Mouse (Mus musculus) layer of hippocampus, adult 8-10 months (tissue): ENCODE measurements at regions not wholly inside any gene's neighbourhood (a gene's known extent, or its start where the extent isn't known, plus 50 kb on each side); places are given as distances from the start of the nearest gene placed in this dataset.
A peak's percentile ranks its signal among the peaks of the same experiment; 100 is the strongest.

ENCODE experiments used
- DNase-seq, 2 experiments: peaks; one replicate each; pipeline ENCODE4 v3.0.0; 2022; ENCODE audit warnings: low spot score in 2 of 2

DNA sequence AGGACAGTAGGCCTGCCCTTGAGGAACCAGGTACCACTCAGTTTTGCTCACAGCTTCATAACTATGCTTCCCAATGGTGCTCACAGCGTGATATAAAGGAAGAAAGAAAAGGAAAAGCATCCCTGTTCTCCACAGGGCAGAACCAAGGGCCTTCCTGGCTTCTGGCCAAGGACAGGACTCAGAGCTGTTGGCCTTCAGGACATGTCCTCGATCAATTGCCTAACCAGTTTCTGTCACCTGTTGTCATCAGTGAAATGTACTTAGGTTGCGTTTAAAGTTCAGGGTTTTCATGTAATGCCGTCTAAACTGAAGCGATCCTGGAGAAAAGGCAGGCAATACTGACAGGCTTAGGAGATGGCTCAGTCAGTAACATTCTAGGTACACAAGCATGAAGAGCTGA lies 232.9 kb downstream of the Csl start:
- no peak for DNase-seq

DNA sequence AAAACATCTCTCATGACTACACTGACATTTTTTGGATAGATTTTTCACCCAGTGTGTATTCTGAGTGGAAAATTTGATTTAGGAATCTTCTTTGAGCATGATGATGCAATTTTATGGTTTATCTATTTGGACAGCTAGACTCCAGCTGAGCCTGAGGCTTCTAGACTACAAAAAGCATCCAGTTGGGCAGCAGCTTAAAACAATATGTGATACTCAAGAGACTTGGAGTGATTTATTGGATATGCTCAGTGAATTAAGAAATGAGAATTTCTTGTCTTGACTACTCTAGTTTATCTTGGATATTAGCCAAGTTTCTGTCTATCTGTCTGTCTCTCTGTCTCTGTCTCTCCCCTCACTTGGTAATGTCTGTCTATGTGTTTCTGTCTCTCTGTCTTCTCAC lies 228.4 kb downstream of the Csl start:
- no peak for DNase-seq

DNA sequence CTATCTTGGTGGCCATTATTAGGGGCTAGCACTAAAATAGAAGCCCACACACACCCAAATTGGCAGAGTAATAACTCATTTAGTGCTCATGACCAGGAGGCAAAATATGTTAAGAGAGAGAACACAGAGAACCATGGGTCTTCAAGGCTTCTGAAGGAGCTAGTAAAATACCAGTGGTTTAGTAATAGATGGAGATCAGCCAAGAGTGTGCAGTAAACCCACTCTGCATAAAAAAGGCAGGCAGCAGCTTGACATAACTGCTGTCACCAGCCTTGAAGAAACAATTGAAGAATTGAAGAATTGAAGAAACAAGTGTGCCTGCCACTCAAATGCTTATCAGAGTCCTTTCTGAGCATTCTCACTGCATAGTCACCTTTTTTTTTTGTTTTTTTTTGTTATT lies 227.9 kb downstream of the Csl start:
- no peak for DNase-seq

- no peak for DNase-seq
Observed at GRCm38 (mm10) chr10:99531992-99532391, 227.5 kb downstream of the Csl start.

- DNase-seq, result peak in 1 of 2 experiments; percentile 18
Observed at GRCm38 (mm10) chr10:99532697-99533119, 226.8 kb downstream of the Csl start.

- no peak for DNase-seq
Observed at GRCm38 (mm10) chr10:99533468-99533867, 226.0 kb downstream of the Csl start.

GRCm38 (mm10) chr10:99534237-99534636 lies 225.2 kb downstream of the Csl start:
- DNase-seq, result no peak

DNA sequence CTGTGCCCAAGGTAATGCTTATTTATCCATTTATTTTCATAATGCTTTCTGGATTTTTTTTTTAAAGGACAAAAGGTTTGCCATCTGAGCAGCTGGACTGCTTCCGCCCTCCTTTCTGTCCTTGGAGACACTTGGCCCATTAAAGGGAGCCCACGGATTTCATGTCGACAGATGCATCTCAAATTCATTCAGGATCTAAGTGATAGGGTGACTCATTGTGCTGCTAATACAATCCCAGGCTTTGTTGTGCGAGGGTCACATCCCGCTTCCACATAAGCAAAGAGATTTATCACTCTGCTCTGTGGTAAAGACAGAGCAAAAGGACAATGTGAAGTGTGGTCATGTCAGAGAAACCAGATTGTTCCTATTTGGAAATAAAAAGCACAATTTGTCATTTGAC lies 220.8 kb downstream of the Csl start:
- no peak for DNase-seq

- DNase-seq, result no peak
Observed at GRCm38 (mm10) chr10:99552373-99552772, 207.1 kb downstream of the Csl start.

- DNase-seq, result peak; percentile 54 to 63
Observed at GRCm38 (mm10) chr10:99552836-99553540, 206.5 kb downstream of the Csl start.

- no peak for DNase-seq
Observed at GRCm38 (mm10) chr10:99555021-99555420, 204.4 kb downstream of the Csl start.

DNA sequence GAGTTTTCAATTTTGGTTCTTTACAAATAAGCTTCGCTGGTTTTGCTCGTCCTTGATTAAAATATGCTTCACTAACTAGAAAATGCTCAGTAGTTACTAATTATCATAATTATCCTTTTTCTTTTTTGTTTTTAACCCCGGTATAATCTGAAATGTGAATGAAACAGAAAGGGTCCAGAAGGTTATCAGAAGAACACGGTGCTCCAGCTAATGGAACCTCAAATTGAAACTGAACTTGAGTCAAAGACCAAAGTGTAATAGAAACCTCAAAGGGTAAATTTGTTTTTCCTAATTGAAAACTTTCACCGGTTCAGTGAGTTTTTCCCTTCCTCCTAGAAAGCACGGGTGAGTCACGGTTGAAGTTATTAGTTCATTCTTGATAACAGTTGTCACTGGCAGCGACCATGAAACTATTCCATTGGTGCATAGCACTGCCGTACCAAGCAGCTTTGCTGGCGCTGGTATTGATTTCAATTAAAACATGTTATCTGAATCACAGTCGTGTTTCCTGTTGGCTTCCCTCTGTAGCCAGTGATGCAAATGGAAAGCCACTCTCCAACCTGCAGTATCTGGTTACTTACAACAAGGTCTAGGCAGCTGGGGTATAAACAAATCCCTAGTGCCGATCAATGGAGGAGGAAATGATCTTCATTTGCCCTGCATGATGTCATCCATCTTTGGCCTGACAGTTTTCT lies 203.7 kb downstream of the Csl start:
- no peak for DNase-seq

DNA sequence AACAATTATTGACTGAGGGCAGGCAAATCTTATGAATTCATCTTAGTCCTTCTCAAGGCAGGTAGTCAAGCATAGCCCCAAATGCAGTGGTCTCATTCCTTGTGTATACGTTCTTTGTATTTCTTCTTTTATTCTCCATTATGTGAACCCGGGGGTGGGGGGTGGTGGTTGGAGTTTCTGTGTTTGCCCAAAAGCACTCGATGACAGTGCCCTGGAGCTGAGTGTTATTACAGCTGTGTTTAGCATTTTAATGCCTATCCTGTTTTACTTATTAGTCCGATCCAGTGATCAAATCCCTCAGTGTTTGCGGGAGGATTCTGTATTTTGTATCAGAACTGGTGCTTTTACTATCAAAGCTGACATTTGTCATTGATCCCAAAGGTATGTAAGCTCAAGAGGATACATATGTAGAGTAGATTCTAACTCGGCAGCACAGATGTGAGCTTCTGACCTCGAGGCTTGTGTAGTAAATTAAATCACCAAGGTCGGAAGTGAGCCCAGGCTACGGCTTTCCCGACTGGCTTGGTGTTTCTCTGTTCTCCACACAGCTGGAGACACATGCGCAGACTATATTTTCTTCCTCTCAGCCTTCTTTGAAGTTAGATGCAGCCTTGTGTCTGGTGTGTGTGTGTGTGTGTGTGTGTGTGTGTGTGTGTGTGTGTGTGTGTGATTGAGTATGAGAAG lies 203.0 kb downstream of the Csl start:
- no peak for DNase-seq

GRCm38 (mm10) chr10:99558656-99559055 lies 200.8 kb downstream of the Csl start:
- no peak for DNase-seq

DNA sequence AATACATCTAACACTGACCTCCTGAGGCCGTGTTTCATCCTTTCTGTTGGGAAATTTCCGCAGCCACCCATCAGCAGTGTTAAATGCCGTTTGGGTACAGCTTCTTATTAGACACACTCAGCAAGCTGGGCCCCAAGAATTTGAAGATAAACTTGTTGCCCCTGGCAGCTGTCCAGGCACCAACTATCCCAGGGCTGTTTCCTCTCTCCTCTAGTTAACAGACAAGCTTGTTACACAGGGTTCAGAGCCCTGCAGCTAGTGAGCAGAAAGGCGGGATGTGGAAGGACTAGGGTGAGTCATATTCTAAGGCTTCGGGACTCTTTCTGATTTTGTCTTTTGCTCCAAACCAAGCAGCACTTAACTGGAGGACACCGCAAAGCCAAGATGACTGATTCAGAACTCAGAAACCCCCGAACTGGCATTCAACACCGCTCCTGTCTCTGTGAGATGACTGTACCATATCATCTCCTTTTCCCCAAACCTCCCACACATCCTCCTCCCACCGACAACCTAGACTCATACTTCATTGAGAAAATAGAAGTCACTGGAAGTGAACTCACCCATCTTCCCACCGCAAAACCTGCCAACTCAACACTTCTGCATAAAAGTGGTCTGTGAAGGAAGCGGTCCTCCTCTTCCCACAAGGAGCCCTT lies 198.2 kb downstream of the Csl start:
- DNase-seq, result no peak

- no peak for DNase-seq
Observed at GRCm38 (mm10) chr10:99564605-99565004, 194.9 kb downstream of the Csl start.

GRCm38 (mm10) chr10:99568424-99568823 lies 191.0 kb downstream of the Csl start:
- no peak for DNase-seq

GRCm38 (mm10) chr10:99570190-99570589 lies 189.3 kb downstream of the Csl start:
- peak in 1 of 2 experiments; percentile 11 for DNase-seq

DNA sequence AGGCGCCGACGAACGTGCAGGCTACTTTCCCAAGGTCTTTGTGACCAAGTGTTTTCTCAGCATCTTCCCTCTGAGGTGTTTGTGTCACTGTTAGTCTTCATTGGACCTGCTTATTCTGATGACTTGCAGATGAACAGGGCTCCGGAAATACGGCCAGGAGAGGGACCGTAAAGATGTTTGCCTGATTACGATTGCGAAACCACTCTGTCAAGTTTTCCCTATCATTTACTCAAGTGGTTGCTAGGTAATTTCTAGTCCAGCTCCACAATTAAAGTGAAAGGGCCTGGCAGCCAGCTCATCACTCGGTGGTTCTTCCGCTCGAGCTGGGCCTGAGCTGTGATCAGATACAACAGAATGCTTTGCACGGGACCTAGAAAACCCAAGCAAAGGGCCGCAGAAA lies 185.5 kb downstream of the Csl start:
- no peak for DNase-seq

- DNase-seq, result no peak
Observed at GRCm38 (mm10) chr10:99575294-99575693, 184.2 kb downstream of the Csl start.

DNA sequence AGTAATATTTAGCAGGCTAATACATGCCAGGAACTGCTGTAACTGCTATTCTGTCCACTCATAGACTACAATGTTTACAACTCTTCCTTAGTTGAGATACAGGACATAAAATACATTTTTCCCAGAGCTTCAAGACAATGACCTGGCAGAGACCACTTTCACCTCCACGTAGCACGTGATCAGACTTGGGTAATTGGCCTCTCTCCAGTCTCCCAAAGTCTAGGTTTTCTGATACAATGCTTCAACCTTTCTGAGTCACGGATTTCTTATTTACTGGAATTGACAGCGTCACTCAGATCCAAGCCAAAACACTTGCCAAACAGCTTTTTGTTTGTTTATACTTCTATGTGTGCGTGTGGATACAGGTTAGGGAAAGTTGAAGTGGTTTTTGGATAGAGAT lies 183.2 kb downstream of the Csl start:
- no peak for DNase-seq
